Mouse (Mus musculus): Measurements from ENCODE around the gene Ncor2. TPM values are rescaled to one million over a fixed set of nuclear protein-coding genes. Genes with fewer than 3 reads are reported as not detected.

Ncor2 gene
- polyA plus RNA-seq, 1 experiment: 74.6 TPM

GRCm38 (mm10) chr5:125155451-125155850 lies 23.6 kb downstream of the Ncor2 start:
- TF ChIP-seq POLR2A (IDR thresholded peaks at IDR 0.05; ENCODE audit: extremely low read depth, insufficient read depth, low read length): no peak
- no peak for TF ChIP-seq CTCF (IDR thresholded peaks at IDR 0.05; ENCODE audit: extremely low read depth, insufficient read depth, low read length)
- Histone ChIP-seq H3K4me3 (ENCODE audit: insufficient read depth, low read length) (no peak overlapping the region), H3K4me1 (ENCODE audit: control insufficient read depth, insufficient read depth, low read length) (peaks cover 47% of the 10 kb centered on the region), H3K27ac (ENCODE audit: insufficient read depth, low read length) (no peak overlapping the region)

GRCm38 (mm10) chr5:125154989-125155388 lies 24.0 kb downstream of the Ncor2 start:
- peaks cover 47% of the 10 kb centered on the region for H3K4me1 ChIP-seq (ENCODE audit: control insufficient read depth, insufficient read depth, low read length)
- no peak overlapping the region for H3K4me3 ChIP-seq (ENCODE audit: insufficient read depth, low read length)
- no peak for TF ChIP-seq POLR2A (IDR thresholded peaks at IDR 0.05; ENCODE audit: extremely low read depth, insufficient read depth, low read length)
- no peak for TF ChIP-seq CTCF (IDR thresholded peaks at IDR 0.05; ENCODE audit: extremely low read depth, insufficient read depth, low read length)
- no peak overlapping the region for H3K27ac ChIP-seq (ENCODE audit: insufficient read depth, low read length)

- no peak overlapping the region for H3K4me3 ChIP-seq (ENCODE audit: insufficient read depth, low read length)
- no peak overlapping the region for H3K27ac ChIP-seq (ENCODE audit: insufficient read depth, low read length)
- peaks cover 47% of the 10 kb centered on the region for H3K4me1 ChIP-seq (ENCODE audit: control insufficient read depth, insufficient read depth, low read length)
- TF ChIP-seq CTCF (IDR thresholded peaks at IDR 0.05; ENCODE audit: extremely low read depth, insufficient read depth, low read length) (no peak), POLR2A (IDR thresholded peaks at IDR 0.05; ENCODE audit: extremely low read depth, insufficient read depth, low read length) (no peak)
Observed at GRCm38 (mm10) chr5:125154178-125154577, 24.8 kb downstream of the Ncor2 start.

GRCm38 (mm10) chr5:125153201-125153816 lies 25.7 kb downstream of the Ncor2 start:
- Histone ChIP-seq H3K4me1 (ENCODE audit: control insufficient read depth, insufficient read depth, low read length) (peaks cover 46% of the 10 kb centered on the region), H3K27ac (ENCODE audit: insufficient read depth, low read length) (no peak overlapping the region), H3K4me3 (ENCODE audit: insufficient read depth, low read length) (no peak overlapping the region)
- TF ChIP-seq POLR2A (IDR thresholded peaks at IDR 0.05; ENCODE audit: extremely low read depth, insufficient read depth, low read length) (no peak), CTCF (IDR thresholded peaks at IDR 0.05; ENCODE audit: extremely low read depth, insufficient read depth, low read length) (no peak)

- Histone ChIP-seq H3K4me3 (ENCODE audit: insufficient read depth, low read length) (no peak overlapping the region), H3K4me1 (ENCODE audit: control insufficient read depth, insufficient read depth, low read length) (peaks cover 45% of the 10 kb centered on the region), H3K27ac (ENCODE audit: insufficient read depth, low read length) (no peak overlapping the region)
- TF ChIP-seq POLR2A (IDR thresholded peaks at IDR 0.05; ENCODE audit: extremely low read depth, insufficient read depth, low read length): no peak
- TF ChIP-seq CTCF (IDR thresholded peaks at IDR 0.05; ENCODE audit: extremely low read depth, insufficient read depth, low read length): no peak
Observed at GRCm38 (mm10) chr5:125151872-125152534, 27.0 kb downstream of the Ncor2 start.

GRCm38 (mm10) chr5:125150951-125151564 lies 28.0 kb downstream of the Ncor2 start:
- no peak overlapping the region for H3K27ac ChIP-seq (ENCODE audit: insufficient read depth, low read length)
- H3K4me3 ChIP-seq (ENCODE audit: insufficient read depth, low read length): no peak overlapping the region
- no peak for TF ChIP-seq POLR2A (IDR thresholded peaks at IDR 0.05; ENCODE audit: extremely low read depth, insufficient read depth, low read length)
- TF ChIP-seq CTCF (IDR thresholded peaks at IDR 0.05; ENCODE audit: extremely low read depth, insufficient read depth, low read length): no peak
- H3K4me1 ChIP-seq (ENCODE audit: control insufficient read depth, insufficient read depth, low read length): peaks cover 45% of the 10 kb centered on the region

GRCm38 (mm10) chr5:125149142-125149541 lies 29.9 kb downstream of the Ncor2 start:
- H3K27ac ChIP-seq (ENCODE audit: insufficient read depth, low read length): no peak overlapping the region

GRCm38 (mm10) chr5:125148686-125149085 lies 30.3 kb downstream of the Ncor2 start:
- no peak overlapping the region for H3K27ac ChIP-seq (ENCODE audit: insufficient read depth, low read length)
- TF ChIP-seq POLR2A (IDR thresholded peaks at IDR 0.05; ENCODE audit: extremely low read depth, insufficient read depth, low read length) (no peak), CTCF (IDR thresholded peaks at IDR 0.05; ENCODE audit: extremely low read depth, insufficient read depth, low read length) (no peak)
- H3K4me3 ChIP-seq (ENCODE audit: insufficient read depth, low read length): no peak overlapping the region
- H3K4me1 ChIP-seq (ENCODE audit: control insufficient read depth, insufficient read depth, low read length): peaks cover 29% of the 10 kb centered on the region

More at GRCm38 (mm10) chr5:125149142-125149541, 29.9 kb downstream of the Ncor2 start:
- no peak overlapping the region for H3K4me3 ChIP-seq (ENCODE audit: insufficient read depth, low read length)
- no peak for TF ChIP-seq CTCF (IDR thresholded peaks at IDR 0.05; ENCODE audit: extremely low read depth, insufficient read depth, low read length)
- no peak for TF ChIP-seq POLR2A (IDR thresholded peaks at IDR 0.05; ENCODE audit: extremely low read depth, insufficient read depth, low read length)
- peaks cover 31% of the 10 kb centered on the region for H3K4me1 ChIP-seq (ENCODE audit: control insufficient read depth, insufficient read depth, low read length)

- TF ChIP-seq POLR2A (IDR thresholded peaks at IDR 0.05; ENCODE audit: extremely low read depth, insufficient read depth, low read length) (no peak), CTCF (IDR thresholded peaks at IDR 0.05; ENCODE audit: extremely low read depth, insufficient read depth, low read length) (no peak)
- peaks cover 28% of the 10 kb centered on the region for H3K4me1 ChIP-seq (ENCODE audit: control insufficient read depth, insufficient read depth, low read length)
- H3K4me3 ChIP-seq (ENCODE audit: insufficient read depth, low read length): no peak overlapping the region
- H3K27ac ChIP-seq (ENCODE audit: insufficient read depth, low read length): no peak overlapping the region
Observed at GRCm38 (mm10) chr5:125148173-125148572, 30.8 kb downstream of the Ncor2 start.

Data from cortical plate, adult 2 months (tissue).